Mouse (Mus musculus): Measurements from ENCODE around the gene Ly6g6e.

DNA sequence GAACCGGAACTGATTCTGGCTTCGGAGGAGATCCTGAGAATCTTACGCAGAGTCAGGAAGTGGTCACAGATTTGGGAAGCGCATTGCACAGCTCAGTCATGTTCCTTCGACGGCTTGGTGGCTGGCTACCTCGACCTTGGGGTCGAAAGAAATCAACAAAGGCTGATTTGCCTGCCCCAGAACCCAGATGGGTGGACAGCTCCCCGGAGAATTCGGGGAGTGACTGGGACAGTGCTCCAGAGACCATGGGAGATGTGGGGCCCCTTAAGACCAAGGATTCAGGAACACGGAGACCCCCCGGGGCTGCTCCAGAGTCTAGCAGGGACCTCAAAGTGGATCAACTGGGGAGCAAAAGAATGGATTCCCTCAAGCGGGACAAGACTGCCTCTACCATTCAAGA, 50.3 kb downstream of the Ly6g6e start:
- no peak for TF ChIP-seq TCF12 (IDR thresholded peaks at IDR 0.05; ENCODE audit: low read depth, low read length)
- no peak for TF ChIP-seq CTCF (IDR thresholded peaks at IDR 0.05 in 2 of 3, conservative IDR thresholded peaks at IDR 0.05 in 1 of 3; ENCODE audit: control insufficient read depth in 1 of 3, insufficient read depth in 1 of 3, low read depth in 2 of 3, low read length in 3 of 3, poor library complexity in 1 of 3, severe bottlenecking in 1 of 3)
- no peak for TF ChIP-seq GABPA (IDR thresholded peaks at IDR 0.05; ENCODE audit: low read depth, low read length)
- TF ChIP-seq POLR2AphosphoS2 (IDR thresholded peaks at IDR 0.05; ENCODE audit: low read length), result no peak
- no peak for TF ChIP-seq RCOR1 (IDR thresholded peaks at IDR 0.05; ENCODE audit: low read depth, low read length)
- no peak for TF ChIP-seq CHD1 (IDR thresholded peaks at IDR 0.05; ENCODE audit: low read depth, low read length)
- TF ChIP-seq EP300 (IDR thresholded peaks at IDR 0.05; ENCODE audit: low read depth in 1 of 2, low read length in 2 of 2), result no peak
- TF ChIP-seq GATA1 (IDR thresholded peaks at IDR 0.05; ENCODE audit: low read depth, low read length), result no peak
- no peak for TF ChIP-seq MYB (IDR thresholded peaks at IDR 0.05; ENCODE audit: low read depth, low read length)
- no peak for TF ChIP-seq ZNF384 (IDR thresholded peaks at IDR 0.05; ENCODE audit: low read depth, low read length)
- TF ChIP-seq POLR2AphosphoS5 (IDR thresholded peaks at IDR 0.05; ENCODE audit: borderline replicate concordance, low read depth, low read length), result no peak
- no peak for TF ChIP-seq POLR2A (IDR thresholded peaks at IDR 0.05; ENCODE audit: control insufficient read depth in 1 of 2, insufficient read depth in 1 of 2, low read depth in 1 of 2, low read length in 2 of 2, poor library complexity in 1 of 2)
- no peak for TF ChIP-seq BHLHE40 (IDR thresholded peaks at IDR 0.05; ENCODE audit: borderline replicate concordance, low read depth, low read length)
- no peak for TF ChIP-seq ZMIZ1 (IDR thresholded peaks at IDR 0.05; ENCODE audit: low read depth, low read length)
